In genomic region chr19:9076982-9077660, GRCm38 (mm10) we compare ENCODE assay signal across 29 mouse cellular contexts. TPM values are rescaled to one million over a fixed set of nuclear protein-coding genes. Genes with fewer than 3 reads are reported as not detected.
DNase-seq lines count a peak whose midpoint lies in the region; ATAC-seq and TF ChIP-seq lines count a peak whose summit lies in the region.
"Had no signal": no experiment of that assay in that cellular context is flagged by ENCODE, and none has a peak within 500 bp of the region (broad histone marks: within the 10 kb centered on the region; RNA-seq: fewer than 3 reads in every experiment).

No protein-coding gene starts in this region.

- no peak for ATAC-seq in heart, embryonic 12.5 days (ENCODE audit: insufficient number of reproducible peaks, low FRiP score)
- ATAC-seq: activated CD4-positive, CD25-positive, alpha-beta regulatory T cell, adult 4 months; forebrain, embryonic 13.5 days; liver, postnatal 0 days; midbrain, embryonic 16.5 days had no signal

- no peak overlapping the region for H3K4me2 ChIP-seq in heart, embryonic 12.5 days
- H3K4me2 ChIP-seq: forebrain, embryonic 13.5 days; heart, embryonic 11.5 days; hindbrain, embryonic 13.5 days; limb, embryonic 13.5 days had no signal

- DNase-seq in heart, adult 2 months: no peak
- no peak for DNase-seq in left cerebral cortex, adult 2 months (ENCODE audit: extremely low spot score in 1 of 2, low spot score in 2 of 2)
- DNase-seq in left cerebral cortex, adult 8-10 months (ENCODE audit: low spot score in 2 of 2): no peak
- peak; percentile 39 for DNase-seq in ES-CJ7 (ENCODE audit: low read depth, low spot score)
- no peak for DNase-seq in thymus, postnatal 14 days
- DNase-seq in embryo, embryonic 9.5 days (ENCODE audit: extremely low spot score): no peak
- DNase-seq: adrenal gland, postnatal 25 days; cerebellum, adult 2 months; cerebellum, postnatal 36 days; gastrocnemius, postnatal 14 days; heart, postnatal 14 days; kidney, postnatal 4 days; liver, postnatal 0 days; lung, postnatal 14 days; retina, postnatal 1 day had no signal

- no peaks in the 10 kb centered on the region for H3K9me3 ChIP-seq in heart, embryonic 12.5 days (replicated peaks)
- H3K9me3 ChIP-seq: embryonic facial prominence, embryonic 10.5 days; forebrain, embryonic 13.5 days; hindbrain, embryonic 13.5 days; limb, embryonic 13.5 days had no signal

- TF ChIP-seq POLR2A in heart, adult 2 months (IDR thresholded peaks at IDR 0.05; ENCODE audit: insufficient read depth, low read depth, low read length): no peak
- TF ChIP-seq POLR2A in cortical plate, adult 2 months (IDR thresholded peaks at IDR 0.05; ENCODE audit: extremely low read depth, insufficient read depth, low read length): no peak

- intact Hi-C loops in heart, adult 2 months (cut with DNase I): no loop called here
- intact Hi-C loops in left cerebral cortex, adult 2 months (cut with DNase I): no loop called here

- H3K27ac ChIP-seq in heart, adult 2 months: peak overlapping the region; percentile 87
- H3K27ac ChIP-seq in heart, embryonic 12.5 days (ENCODE audit: poor library complexity, severe bottlenecking): no peak overlapping the region
- 0 out of 2 replicates have a peak overlapping the region, but pooled peaks have one; percentile 28 for H3K27ac ChIP-seq in left cerebral cortex, adult 2 months
- peak overlapping the region; percentile 45; the same call in 1 of the 2 replicates for H3K27ac ChIP-seq in cortical plate, adult 2 months (ENCODE audit: insufficient read depth, low read length)
- H3K27ac ChIP-seq: embryonic facial prominence, embryonic 10.5 days; forebrain, embryonic 13.5 days; hindbrain, embryonic 13.5 days; limb, embryonic 13.5 days had no signal

- H3K36me3 ChIP-seq in heart, adult 2 months (ENCODE audit: control insufficient read depth, insufficient read depth, low read length): peaks cover 2% of the 10 kb centered on the region
- no peaks in the 10 kb centered on the region for H3K36me3 ChIP-seq in heart, embryonic 12.5 days
- H3K36me3 ChIP-seq: embryonic facial prominence, embryonic 10.5 days; hindbrain, embryonic 13.5 days; limb, embryonic 13.5 days had no signal

- no peak overlapping the region for H3K9ac ChIP-seq in heart, adult 2 months (ENCODE audit: low read depth, low read length)
- no peak overlapping the region for H3K9ac ChIP-seq in heart, embryonic 12.5 days
- H3K9ac ChIP-seq: forebrain, embryonic 13.5 days; hindbrain, embryonic 13.5 days; limb, embryonic 13.5 days; liver, postnatal 0 days had no signal

- H3K27me3 ChIP-seq in heart, adult 2 months (ENCODE audit: control insufficient read depth, insufficient read depth, low read length): no peaks in the 10 kb centered on the region
- H3K27me3 ChIP-seq in heart, embryonic 12.5 days (replicated peaks): no peaks in the 10 kb centered on the region
- H3K27me3 ChIP-seq: forebrain, embryonic 13.5 days; hindbrain, embryonic 13.5 days; limb, embryonic 13.5 days had no signal

- 58% methylated on average over 4 of the region's 4 CpGs for WGBS in heart, adult 2 months
- 63% methylated on average over 4 of the region's 4 CpGs for WGBS in heart, embryonic 12.5 days

- no peak for TF ChIP-seq EP300 in heart, adult 2 months (IDR thresholded peaks at IDR 0.05; ENCODE audit: insufficient read depth, low read depth, low read length)

- no peaks in the 10 kb centered on the region for H3K79me2 ChIP-seq in heart, adult 2 months (replicated peaks; ENCODE audit: control insufficient read depth, insufficient read depth, low read length)

- H3K4me3 ChIP-seq in heart, adult 2 months: no peak overlapping the region
- H3K4me3 ChIP-seq in heart, embryonic 12.5 days: no peak overlapping the region
- H3K4me3 ChIP-seq in left cerebral cortex, adult 2 months: no peak overlapping the region
- no peak overlapping the region for H3K4me3 ChIP-seq in cortical plate, adult 2 months (ENCODE audit: insufficient read depth, low read length)
- H3K4me3 ChIP-seq: embryonic facial prominence, embryonic 10.5 days; forebrain, embryonic 13.5 days; hindbrain, embryonic 13.5 days; limb, embryonic 13.5 days had no signal

- no peak for TF ChIP-seq CTCF in heart, adult 2 months (IDR thresholded peaks at IDR 0.05)
- TF ChIP-seq CTCF in left cerebral cortex, adult 2 months (IDR thresholded peaks at IDR 0.05): no peak
- no peak for TF ChIP-seq CTCF in cortical plate, adult 2 months (IDR thresholded peaks at IDR 0.05; ENCODE audit: extremely low read depth, insufficient read depth, low read length)

- H3K4me1 ChIP-seq in heart, adult 2 months (ENCODE audit: control insufficient read depth, insufficient read depth, low read length): peaks cover 30% of the 10 kb centered on the region
- peaks cover 25% of the 10 kb centered on the region for H3K4me1 ChIP-seq in heart, embryonic 12.5 days (replicated peaks)
- no peaks in the 10 kb centered on the region for H3K4me1 ChIP-seq in cortical plate, adult 2 months (ENCODE audit: control insufficient read depth, insufficient read depth, low read length)

RNA-seq across cellular contexts. Expression of gene Scgb1a1, which starts 10.6 kb away (rescaled TPM):
- under 1 TPM in 1 of 2 experiments, not detected in 1; 0.73 TPM for total RNA-seq in heart, adult 2 months (2021)
- polyA plus RNA-seq in heart, adult 2 months (2012; rRNA removed): 0.50 and 2,957 TPM in 2 replicates
- polyA plus RNA-seq in heart, embryonic 12.5 days (2016; fragmentation: Nextera tagmentation; extraction: Ambion mirVana): not detected in 2 replicates
- total RNA-seq in left cerebral cortex, adult 2 months (2021): not detected
- total RNA-seq in left cerebral cortex, adult 8-10 months (2022): not detected
- polyA plus RNA-seq in cortical plate, adult 2 months (2012; rRNA removed): not detected in 2 replicates
- total RNA-seq: adrenal gland, postnatal 25 days; gastrocnemius, postnatal 14 days; layer of hippocampus, postnatal 14 days; left cerebral cortex, postnatal 14 days; megakaryocyte-erythroid progenitor cell, adult 5-6 weeks; neutrophil, adult 5-6 weeks had no signal
- polyA plus RNA-seq: activated CD4-positive, CD25-positive, alpha-beta regulatory T cell, adult 4 months; cerebellum, adult 2 months; embryonic facial prominence, embryonic 10.5 days; forebrain, embryonic 13.5 days; heart, embryonic 11.5 days; hindbrain, embryonic 13.5 days; intestine, embryonic 14.5 days; limb, embryonic 13.5 days; midbrain, embryonic 16.5 days had no signal

RNA-seq across cellular contexts. Expression of gene Asrgl1, which starts 58.3 kb away (rescaled TPM):
- total RNA-seq in heart, adult 2 months (2021): 10 to 100 TPM; 28.2 to 31.1 TPM
- 8.8 and 11.5 TPM in 2 replicates for polyA plus RNA-seq in heart, adult 2 months (2012; rRNA removed)
- 11.3 and 14.1 TPM in 2 replicates for polyA plus RNA-seq in heart, embryonic 12.5 days (2016; fragmentation: Nextera tagmentation; extraction: Ambion mirVana)
- 100 to 1,000 TPM; 115 to 139 TPM for total RNA-seq in left cerebral cortex, adult 2 months (2021)
- 100 to 1,000 TPM; 131 to 150 (median 138) TPM for total RNA-seq in left cerebral cortex, adult 8-10 months (2022)
- polyA plus RNA-seq in cortical plate, adult 2 months (2012; rRNA removed): 79.3 and 81.3 TPM in 2 replicates
